Mouse (Mus musculus): ENCODE results near the gene Homez.

DNA sequence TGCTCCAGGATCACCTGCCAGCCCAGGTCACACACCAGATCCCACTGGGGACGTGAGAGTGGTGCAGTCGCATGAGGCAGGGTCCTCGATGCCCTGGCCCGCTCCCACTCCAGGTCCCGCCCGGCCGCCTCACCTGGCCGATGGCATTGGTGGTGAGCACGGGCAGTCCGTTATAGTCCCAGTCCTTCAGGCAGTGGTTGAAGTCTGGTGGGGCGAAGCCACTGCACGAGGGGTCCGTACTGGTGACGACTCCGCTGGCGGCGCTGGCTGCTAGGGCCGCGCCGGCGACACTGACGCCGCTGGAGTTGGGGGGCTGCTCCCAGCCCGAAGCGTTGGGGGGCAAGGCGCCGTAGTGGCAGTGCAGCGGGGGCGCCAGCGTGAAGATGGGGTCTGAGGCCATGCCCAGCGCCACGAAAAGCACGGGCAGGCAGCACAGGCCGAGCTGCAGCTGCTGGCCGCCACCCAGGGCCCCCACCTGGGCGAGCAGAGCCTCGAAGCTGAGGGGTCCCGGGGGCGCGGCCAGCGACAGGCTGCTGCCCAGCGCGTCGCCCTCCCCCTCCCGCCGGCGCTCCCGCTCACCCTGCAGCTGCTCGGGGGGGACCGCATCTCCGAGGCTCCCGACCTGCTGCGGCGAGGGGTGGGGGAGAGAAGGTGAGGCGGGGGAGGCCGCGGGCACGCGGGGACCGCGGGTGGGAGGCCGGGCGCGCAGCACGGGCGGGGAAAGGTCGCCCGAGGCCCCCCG, 41.5 kb upstream of the Homez start:
- TF ChIP-seq MAFK (IDR thresholded peaks at IDR 0.05; ENCODE audit: insufficient read depth, low read depth, low read length) = no peak
- TF ChIP-seq ZNF384 (IDR thresholded peaks at IDR 0.05; ENCODE audit: low read depth, low read length) = no peak
- TF ChIP-seq HCFC1 (IDR thresholded peaks at IDR 0.05; ENCODE audit: borderline replicate concordance, insufficient read depth, low read length) = no peak

Data from ES-E14 (cell line).